Mouse (Mus musculus): ENCODE measurements around the gene Patj. TPM values are rescaled to one million over a fixed set of nuclear protein-coding genes. Genes with fewer than 3 reads are reported as not detected.

The Patj gene
- polyA plus RNA-seq, 1 experiment, result 22.3 TPM

GRCm38 (mm10) chr4:98725439-98725838, 329.9 kb downstream of the Patj start:
- no peak overlapping the region for H3K4me2 ChIP-seq (ENCODE audit: low read depth)
- H3K4me3 ChIP-seq, result no peak overlapping the region
- H3ac ChIP-seq (ENCODE audit: control insufficient read depth, insufficient read length), result no peak overlapping the region
- H3K79me2 ChIP-seq (ENCODE audit: control insufficient read depth, insufficient read depth), result no peaks in the 10 kb centered on the region
- no peaks in the 10 kb centered on the region for H3K27me3 ChIP-seq (ENCODE audit: control insufficient read depth, insufficient read depth, insufficient read length)
- no peaks in the 10 kb centered on the region for H3K36me3 ChIP-seq (ENCODE audit: control insufficient read depth, insufficient read depth)
- TF ChIP-seq REST (IDR thresholded peaks at IDR 0.05; ENCODE audit: insufficient read depth, insufficient read length), result no peak
- no peak for TF ChIP-seq MYOD1 (IDR thresholded peaks at IDR 0.05; ENCODE audit: control insufficient read depth in 1 of 3, insufficient read length in 2 of 3, low read depth in 2 of 3)
- no peak for TF ChIP-seq MYOG (IDR thresholded peaks at IDR 0.05; ENCODE audit: control insufficient read depth in 1 of 3, insufficient read depth in 1 of 3, insufficient read length in 2 of 3, low read depth in 2 of 3)
- no peak for TF ChIP-seq POLR2AphosphoS2 (IDR thresholded peaks at IDR 0.05; ENCODE audit: insufficient read length, low read depth)
- no peak for TF ChIP-seq TCF12 (IDR thresholded peaks at IDR 0.05; ENCODE audit: insufficient read depth, poor library complexity, severe bottlenecking)
- TF ChIP-seq E2F4 (IDR thresholded peaks at IDR 0.05; ENCODE audit: insufficient read depth), result no peak
- TF ChIP-seq MAX (IDR thresholded peaks at IDR 0.05; ENCODE audit: low read depth), result no peak
- no peak for TF ChIP-seq SRF (IDR thresholded peaks at IDR 0.05; ENCODE audit: control insufficient read depth, insufficient read length, low read depth)
- no peak for TF ChIP-seq CEBPB (IDR thresholded peaks at IDR 0.05; ENCODE audit: insufficient read depth, poor library complexity, severe bottlenecking)
- no peak for TF ChIP-seq USF1 (IDR thresholded peaks at IDR 0.05; ENCODE audit: low read depth)

- Histone ChIP-seq H3K4me2 (ENCODE audit: low read depth) (no peak within 1 kb of the TSS), H3K27me3 (ENCODE audit: control insufficient read depth, insufficient read depth, insufficient read length) (no peaks in the 10 kb centered on the region), H3K4me3 (no peak within 1 kb of the TSS), H3ac (ENCODE audit: control insufficient read depth, insufficient read length) (no peak within 1 kb of the TSS), H3K79me2 (ENCODE audit: control insufficient read depth, insufficient read depth) (no peaks in the 10 kb centered on the region), H3K36me3 (ENCODE audit: control insufficient read depth, insufficient read depth) (no peaks in the 10 kb centered on the region)
- no peak for TF ChIP-seq USF1 (IDR thresholded peaks at IDR 0.05; ENCODE audit: low read depth)
- TF ChIP-seq TCF12 (IDR thresholded peaks at IDR 0.05; ENCODE audit: insufficient read depth, poor library complexity, severe bottlenecking), result no peak
- no peak for TF ChIP-seq TCF3 (IDR thresholded peaks at IDR 0.05; ENCODE audit: insufficient read length, low read depth)
- TF ChIP-seq SRF (IDR thresholded peaks at IDR 0.05; ENCODE audit: control insufficient read depth, insufficient read length, low read depth), result no peak
- no peak for TF ChIP-seq MAX (IDR thresholded peaks at IDR 0.05; ENCODE audit: low read depth)
- no peak for TF ChIP-seq CEBPB (IDR thresholded peaks at IDR 0.05; ENCODE audit: insufficient read depth, poor library complexity, severe bottlenecking)
- no peak for TF ChIP-seq MYOD1 (IDR thresholded peaks at IDR 0.05; ENCODE audit: control insufficient read depth in 1 of 3, insufficient read length in 2 of 3, low read depth in 2 of 3)
- no peak for TF ChIP-seq POLR2A (IDR thresholded peaks at IDR 0.05; ENCODE audit: insufficient read length, low read depth)
- no peak for TF ChIP-seq MYOG (IDR thresholded peaks at IDR 0.05; ENCODE audit: control insufficient read depth in 1 of 3, insufficient read depth in 1 of 3, insufficient read length in 2 of 3, low read depth in 2 of 3)
- no peak for TF ChIP-seq E2F4 (IDR thresholded peaks at IDR 0.05; ENCODE audit: insufficient read depth)
- TF ChIP-seq POLR2AphosphoS2 (IDR thresholded peaks at IDR 0.05; ENCODE audit: insufficient read length, low read depth), result no peak
- TF ChIP-seq REST (IDR thresholded peaks at IDR 0.05; ENCODE audit: insufficient read depth, insufficient read length), result no peak
Measured at GRCm38 (mm10) chr4:98726590-98727237, 331.1 kb downstream of the Patj start, which contains the start of gene L1td1. L1td1 (plus strand) TSS chr4:98726734.

- Histone ChIP-seq H3K79me2 (ENCODE audit: control insufficient read depth, insufficient read depth) (no peaks in the 10 kb centered on the region), H3ac (ENCODE audit: control insufficient read depth, insufficient read length) (no peak overlapping the region), H3K27me3 (ENCODE audit: control insufficient read depth, insufficient read depth, insufficient read length) (no peaks in the 10 kb centered on the region), H3K4me2 (ENCODE audit: low read depth) (no peak overlapping the region), H3K4me3 (no peak overlapping the region), H3K36me3 (ENCODE audit: control insufficient read depth, insufficient read depth) (no peaks in the 10 kb centered on the region)
- no peak for TF ChIP-seq MAX (IDR thresholded peaks at IDR 0.05; ENCODE audit: low read depth)
- no peak for TF ChIP-seq POLR2A (IDR thresholded peaks at IDR 0.05; ENCODE audit: insufficient read length, low read depth)
Measured at GRCm38 (mm10) chr4:98727295-98727958, 331.8 kb downstream of the Patj start.

GRCm38 (mm10) chr4:98727959-98728347, 332.4 kb downstream of the Patj start:
- no peak for TF ChIP-seq POLR2A (IDR thresholded peaks at IDR 0.05; ENCODE audit: insufficient read length, low read depth)
- no peak for TF ChIP-seq POLR2AphosphoS2 (IDR thresholded peaks at IDR 0.05; ENCODE audit: insufficient read length, low read depth)
- no peak for TF ChIP-seq MYOD1 (IDR thresholded peaks at IDR 0.05; ENCODE audit: control insufficient read depth in 1 of 3, insufficient read length in 2 of 3, low read depth in 2 of 3)
- Histone ChIP-seq H3K27me3 (ENCODE audit: control insufficient read depth, insufficient read depth, insufficient read length) (no peaks in the 10 kb centered on the region), H3K79me2 (ENCODE audit: control insufficient read depth, insufficient read depth) (no peaks in the 10 kb centered on the region), H3K4me2 (ENCODE audit: low read depth) (no peak overlapping the region), H3K4me3 (no peak overlapping the region), H3K36me3 (ENCODE audit: control insufficient read depth, insufficient read depth) (no peaks in the 10 kb centered on the region), H3ac (ENCODE audit: control insufficient read depth, insufficient read length) (no peak overlapping the region)

- no peak overlapping the region for H3K4me2 ChIP-seq (ENCODE audit: low read depth)
- no peaks in the 10 kb centered on the region for H3K36me3 ChIP-seq (ENCODE audit: control insufficient read depth, insufficient read depth)
- TF ChIP-seq POLR2A (IDR thresholded peaks at IDR 0.05; ENCODE audit: insufficient read length, low read depth), result no peak
- no peak for TF ChIP-seq USF1 (IDR thresholded peaks at IDR 0.05; ENCODE audit: low read depth)
- TF ChIP-seq E2F4 (IDR thresholded peaks at IDR 0.05; ENCODE audit: insufficient read depth), result no peak
- no peak for TF ChIP-seq TCF12 (IDR thresholded peaks at IDR 0.05; ENCODE audit: insufficient read depth, poor library complexity, severe bottlenecking)
- no peak for TF ChIP-seq MAX (IDR thresholded peaks at IDR 0.05; ENCODE audit: low read depth)
- no peaks in the 10 kb centered on the region for H3K79me2 ChIP-seq (ENCODE audit: control insufficient read depth, insufficient read depth)
- no peaks in the 10 kb centered on the region for H3K27me3 ChIP-seq (ENCODE audit: control insufficient read depth, insufficient read depth, insufficient read length)
- H3K4me3 ChIP-seq, result no peak overlapping the region
- H3ac ChIP-seq (ENCODE audit: control insufficient read depth, insufficient read length), result no peak overlapping the region
Measured at GRCm38 (mm10) chr4:98728716-98729115, 333.1 kb downstream of the Patj start.
